8 mouse cellular contexts compared by ENCODE assay signal in the genomic region with DNA sequence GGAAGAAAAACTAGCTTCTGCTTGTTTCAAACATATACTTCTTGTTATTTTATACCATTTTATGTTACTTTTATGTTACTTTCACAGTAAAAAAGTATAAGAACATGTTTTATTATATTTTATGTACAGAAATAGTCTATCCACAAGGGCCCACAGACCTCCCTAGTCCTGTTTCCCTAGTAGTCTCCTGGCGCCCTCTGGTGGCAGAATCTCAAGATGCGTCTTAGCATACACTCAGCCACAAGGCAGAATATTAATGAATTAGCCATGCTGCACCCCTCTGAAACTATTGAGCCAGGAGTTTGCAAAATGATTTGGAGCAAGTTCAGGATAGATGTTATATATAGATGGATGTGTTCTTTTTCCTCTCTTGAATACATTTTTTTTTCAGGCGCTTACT.
DNase-seq lines count a peak whose midpoint lies in the region; ATAC-seq and TF ChIP-seq lines count a peak whose summit lies in the region.
"Had no signal": no experiment of that assay in that cellular context is flagged by ENCODE, and none has a peak within 500 bp of the region (broad histone marks: within the 10 kb centered on the region; RNA-seq: fewer than 3 reads in every experiment).

No protein-coding gene starts in this region.

- 19% methylated on average over 3 of the region's 3 CpGs for WGBS in lung, embryonic 16.5 days

- no peak overlapping the region for H3K9ac ChIP-seq in lung, embryonic 16.5 days (ENCODE audit: low read length)
- H3K9ac ChIP-seq: limb, embryonic 13.5 days had no signal

- no peaks in the 10 kb centered on the region for H3K36me3 ChIP-seq in G1E (replicated peaks)
- H3K36me3 ChIP-seq in lung, embryonic 16.5 days (ENCODE audit: control insufficient read depth, insufficient read depth, low read length): no peaks in the 10 kb centered on the region
- H3K36me3 ChIP-seq: limb, embryonic 13.5 days had no signal

- no peaks in the 10 kb centered on the region for H3K27me3 ChIP-seq in G1E (ENCODE audit: insufficient read depth, low read length)
- no peaks in the 10 kb centered on the region for H3K27me3 ChIP-seq in lung, embryonic 16.5 days (ENCODE audit: control insufficient read depth, insufficient read depth, low read depth, low read length)
- H3K27me3 ChIP-seq: limb, embryonic 13.5 days had no signal

- H3K4me1 ChIP-seq in G1E (ENCODE audit: insufficient read depth, low read depth, low read length): no peaks in the 10 kb centered on the region
- no peaks in the 10 kb centered on the region for H3K4me1 ChIP-seq in lung, embryonic 16.5 days (replicated peaks; ENCODE audit: control insufficient read depth, insufficient read depth, low read length)

- peak; percentile 31 for DNase-seq in G1E (ENCODE audit: low spot score)
- DNase-seq in adrenal gland, adult 2 months: peak; percentile 63
- DNase-seq in embryo, embryonic 9.5 days (ENCODE audit: extremely low spot score): peak; percentile 68
- peak; percentile 38 to 75 for DNase-seq in heart, postnatal 36 days
- peak; percentile 37 to 87 for DNase-seq in layer of hippocampus, adult 2 months (ENCODE audit: low spot score in 2 of 2)
- DNase-seq in right cerebral cortex, postnatal 4 days: peak; percentile 92

- H3K4me3 ChIP-seq in G1E (ENCODE audit: low read depth, low read length): no peak overlapping the region
- no peak overlapping the region for H3K4me3 ChIP-seq in layer of hippocampus, adult 2 months
- no peak overlapping the region for H3K4me3 ChIP-seq in lung, embryonic 16.5 days (ENCODE audit: low read length)
- H3K4me3 ChIP-seq: limb, embryonic 13.5 days had no signal

- H3K27ac ChIP-seq in layer of hippocampus, adult 2 months: no peak overlapping the region
- no peak overlapping the region for H3K27ac ChIP-seq in lung, embryonic 16.5 days (ENCODE audit: low read length)
- H3K27ac ChIP-seq: limb, embryonic 13.5 days had no signal

- H3K9me3 ChIP-seq in G1E (replicated peaks): no peaks in the 10 kb centered on the region
- H3K9me3 ChIP-seq in lung, embryonic 16.5 days (ENCODE audit: control insufficient read depth, low read length): no peaks in the 10 kb centered on the region
- H3K9me3 ChIP-seq: limb, embryonic 13.5 days had no signal

- H3K4me2 ChIP-seq in lung, embryonic 16.5 days (ENCODE audit: low read depth, low read length): no peak overlapping the region
- H3K4me2 ChIP-seq: limb, embryonic 13.5 days had no signal

- intact Hi-C loops in heart, postnatal 36 days (cut with DNase I): loop anchor here (1.0 kb wide), 1 partner anchor 408 kb away; no protein-coding TSS in a partner anchor

- TF ChIP-seq CTCF in G1E (IDR thresholded peaks at IDR 0.05; ENCODE audit: low read depth, low read length): peak; percentile 47; the same call in 1 of the 2 replicates
- peak; percentile 91 for TF ChIP-seq CTCF in layer of hippocampus, adult 2 months (conservative IDR thresholded peaks at IDR 0.05)

- ATAC-seq in G1E (ENCODE audit: extremely low read depth, insufficient number of reproducible peaks, low FRiP score, poor library complexity, severe bottlenecking): peak; percentile 67
- peak; percentile 73; the same call in 1 of the 2 replicates for ATAC-seq in lung, embryonic 16.5 days (ENCODE audit: low read depth)

Comparison
In these comparisons a context has a peak if more than half of its experiments do, and no peak if none do; other contexts are left out.
1. DNase-seq: peak in every context shown above with its lines; median percentile 92 in right cerebral cortex, postnatal 4 days; 68 in embryo, embryonic 9.5 days; 63 in adrenal gland, adult 2 months; 62 in layer of hippocampus, adult 2 months; 56 in heart, postnatal 36 days; 31 in G1E.